Mouse (Mus musculus): ENCODE measurements around the gene Rev3l. TPM values are rescaled to one million over a fixed set of nuclear protein-coding genes. Genes with fewer than 3 reads are reported as not detected.

Rev3l gene
- total and polyA plus RNA-seq, 3 experiments: 6.9 to 71.5 (median 12.4) TPM

DNA sequence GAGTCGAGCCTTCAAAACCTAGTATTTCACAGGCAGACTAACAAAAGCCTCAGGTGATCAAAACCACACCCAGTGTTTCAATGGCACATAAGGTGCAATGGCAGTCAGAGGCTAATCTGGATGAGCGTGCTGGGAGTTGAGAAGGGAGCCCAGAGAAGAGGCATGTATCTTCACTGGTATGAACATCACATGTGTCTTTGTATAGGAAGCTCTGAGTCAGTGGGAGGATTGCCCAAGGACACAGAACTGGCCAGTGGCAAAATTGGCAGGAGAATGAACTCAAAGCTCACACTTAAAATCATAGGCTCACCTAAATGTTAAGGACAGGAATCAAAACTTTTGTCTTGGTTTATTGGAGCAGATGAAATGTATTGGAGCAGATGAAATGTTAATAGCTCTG lies 48.4 kb upstream of the Rev3l start:
- peaks cover 7 to 10% of the 10 kb centered on the region in 2 experiments for H3K4me1 ChIP-seq (ENCODE audit: control insufficient read depth in 1 of 2, insufficient read depth in 2 of 2, low read length in 2 of 2)
- no peak overlapping the region for H3K9ac ChIP-seq (ENCODE audit: control insufficient read depth, low read depth, low read length, poor library complexity, severe bottlenecking)
- H3K79me2 ChIP-seq (ENCODE audit: control insufficient read depth, insufficient read depth, low read length, poor library complexity): no peaks in the 10 kb centered on the region
- H3K4me3 ChIP-seq (ENCODE audit: control insufficient read depth in 1 of 2, insufficient read depth in 1 of 2, low read depth in 2 of 2, low read length in 2 of 2): no peak overlapping the region
- no peak for DNase-seq (ENCODE audit: low read depth, low spot score)
- TF ChIP-seq ZC3H11A (IDR thresholded peaks at IDR 0.05; ENCODE audit: low read depth, low read length) (no peak), ZNF384 (IDR thresholded peaks at IDR 0.05; ENCODE audit: low read depth, low read length) (no peak), ETS1 (IDR thresholded peaks at IDR 0.05; ENCODE audit: low read depth, low read length) (no peak), GATA1 (IDR thresholded peaks at IDR 0.05; ENCODE audit: low read depth, low read length) (no peak), KAT2A (conservative IDR thresholded peaks at IDR 0.05; ENCODE audit: low read depth, low read length) (no peak), RCOR1 (IDR thresholded peaks at IDR 0.05; ENCODE audit: low read depth, low read length) (no peak), E2F4 (IDR thresholded peaks at IDR 0.05; ENCODE audit: borderline replicate concordance, low read depth, low read length) (no peak)
- H3K27ac ChIP-seq (ENCODE audit: control insufficient read depth, low read depth, low read length): no peak overlapping the region
- H3K27me3 ChIP-seq (ENCODE audit: control insufficient read depth in 1 of 2, insufficient read depth in 2 of 2, low read length in 2 of 2): no peaks in the 10 kb centered on the region
- peaks cover 0 to 8% of the 10 kb centered on the region in 2 experiments; a peak in 2 of 4 replicates for H3K36me3 ChIP-seq (ENCODE audit: control insufficient read depth in 1 of 2, insufficient read depth in 2 of 2, low read length in 2 of 2)
- no peaks in the 10 kb centered on the region for H3K9me3 ChIP-seq (replicated peaks; ENCODE audit: insufficient read depth, low read length)

DNA sequence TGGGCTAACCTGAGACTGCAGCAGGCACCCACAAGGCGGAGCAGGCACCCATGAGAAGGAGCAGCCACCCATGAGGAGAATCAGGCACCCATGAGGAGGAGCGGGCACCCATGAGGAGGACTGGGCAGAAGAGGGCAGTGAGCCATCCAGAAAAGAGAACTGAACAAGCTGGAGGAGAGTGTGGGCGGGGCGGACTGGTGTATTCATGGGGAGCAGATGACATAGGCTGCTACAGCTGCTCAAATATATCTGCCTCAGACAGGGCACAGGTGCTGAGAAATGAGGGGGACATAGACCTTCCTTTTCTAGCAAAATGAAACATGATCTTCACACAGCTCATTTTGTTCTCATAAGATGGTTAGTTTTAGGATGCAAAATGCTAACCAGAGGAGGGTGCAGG lies 45.1 kb upstream of the Rev3l start:
- H3K4me1 ChIP-seq (ENCODE audit: control insufficient read depth in 1 of 2, insufficient read depth in 2 of 2, low read length in 2 of 2): peaks cover 7 to 10% of the 10 kb centered on the region in 2 experiments
- TF ChIP-seq MAFK (IDR thresholded peaks at IDR 0.05; ENCODE audit: borderline replicate concordance, low read depth, low read length): no peak
- TF ChIP-seq ZNF384 (IDR thresholded peaks at IDR 0.05; ENCODE audit: low read depth, low read length): no peak
- TF ChIP-seq CHD1 (IDR thresholded peaks at IDR 0.05; ENCODE audit: low read depth, low read length): no peak
- TF ChIP-seq ZKSCAN1 (IDR thresholded peaks at IDR 0.05; ENCODE audit: low read depth, low read length): no peak
- TF ChIP-seq SIN3A (IDR thresholded peaks at IDR 0.05; ENCODE audit: low read length): no peak
- TF ChIP-seq BHLHE40 (IDR thresholded peaks at IDR 0.05; ENCODE audit: borderline replicate concordance, low read depth, low read length): no peak
- no peak for TF ChIP-seq ELF1 (IDR thresholded peaks at IDR 0.05; ENCODE audit: low read depth, low read length)
- no peak for TF ChIP-seq HCFC1 (IDR thresholded peaks at IDR 0.05; ENCODE audit: low read depth, low read length)
- TF ChIP-seq CTCF (IDR thresholded peaks at IDR 0.05 in 2 of 3, conservative IDR thresholded peaks at IDR 0.05 in 1 of 3; ENCODE audit: control insufficient read depth in 1 of 3, insufficient read depth in 1 of 3, low read depth in 2 of 3, low read length in 3 of 3, poor library complexity in 1 of 3, severe bottlenecking in 1 of 3): no peak
- no peak for TF ChIP-seq USF1 (IDR thresholded peaks at IDR 0.05; ENCODE audit: low read depth, low read length)
- no peak for TF ChIP-seq ZMIZ1 (IDR thresholded peaks at IDR 0.05; ENCODE audit: low read depth, low read length)
- no peaks in the 10 kb centered on the region for H3K27me3 ChIP-seq (ENCODE audit: control insufficient read depth in 1 of 2, insufficient read depth in 2 of 2, low read length in 2 of 2)
- no peak overlapping the region for H3K4me3 ChIP-seq (ENCODE audit: control insufficient read depth in 1 of 2, insufficient read depth in 1 of 2, low read depth in 2 of 2, low read length in 2 of 2)
- peaks cover 0 to 8% of the 10 kb centered on the region in 2 experiments; a peak in 2 of 4 replicates for H3K36me3 ChIP-seq (ENCODE audit: control insufficient read depth in 1 of 2, insufficient read depth in 2 of 2, low read length in 2 of 2)
- H3K27ac ChIP-seq (ENCODE audit: control insufficient read depth, low read depth, low read length): no peak overlapping the region
- no peaks in the 10 kb centered on the region for H3K79me2 ChIP-seq (ENCODE audit: control insufficient read depth, insufficient read depth, low read length, poor library complexity)
- DNase-seq (ENCODE audit: low read depth, low spot score): peak; percentile 47
- no peaks in the 10 kb centered on the region for H3K9me3 ChIP-seq (replicated peaks; ENCODE audit: insufficient read depth, low read length)
- no peak overlapping the region for H3K9ac ChIP-seq (ENCODE audit: control insufficient read depth, low read depth, low read length, poor library complexity, severe bottlenecking)

All from MEL (cell line).